Mouse (Mus musculus) duodenum, adult 2 months (tissue): ENCODE data around the gene Ccdc154. TPM values are rescaled to one million over a fixed set of nuclear protein-coding genes. Genes with fewer than 3 reads are reported as not detected.

ENCODE experiments used
- polyA plus RNA-seq: library from polyadenylated mRNA; depleted of rRNA; stranded (reverse); fragments of >200 nt; gene quantifications from 2 replicates; pipeline ENCODE4 v1.2.3, GENCODE M21; 2012; ENCODE audit warnings: low replicate concordance; rRNA removed

Gene Ccdc154
- polyA plus RNA-seq = not detected in 2 replicates

DNA sequence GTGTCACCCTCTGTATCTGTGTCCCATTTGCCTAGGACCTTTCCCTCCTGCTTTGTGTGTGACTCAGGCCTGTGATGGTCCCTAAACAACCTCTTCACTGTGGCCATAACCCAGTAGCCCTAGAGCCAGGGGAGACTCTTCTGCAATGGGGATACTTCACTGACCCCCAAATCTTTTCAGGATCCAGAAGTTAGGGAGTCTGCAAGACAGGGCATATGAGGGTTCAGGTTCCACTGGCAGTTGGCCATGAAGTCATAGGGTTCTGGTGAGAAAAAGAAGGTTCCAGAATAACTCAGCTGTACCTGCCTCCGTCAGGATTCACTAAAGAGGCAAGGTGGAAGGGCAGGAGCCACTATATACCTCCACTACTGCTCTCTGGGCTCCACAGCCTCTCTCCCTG lies at the start of gene Ccdc154:
TSS of gene Ccdc154 (plus strand) at position 301 of the 400 bp plus-strand sequence.

DNA sequence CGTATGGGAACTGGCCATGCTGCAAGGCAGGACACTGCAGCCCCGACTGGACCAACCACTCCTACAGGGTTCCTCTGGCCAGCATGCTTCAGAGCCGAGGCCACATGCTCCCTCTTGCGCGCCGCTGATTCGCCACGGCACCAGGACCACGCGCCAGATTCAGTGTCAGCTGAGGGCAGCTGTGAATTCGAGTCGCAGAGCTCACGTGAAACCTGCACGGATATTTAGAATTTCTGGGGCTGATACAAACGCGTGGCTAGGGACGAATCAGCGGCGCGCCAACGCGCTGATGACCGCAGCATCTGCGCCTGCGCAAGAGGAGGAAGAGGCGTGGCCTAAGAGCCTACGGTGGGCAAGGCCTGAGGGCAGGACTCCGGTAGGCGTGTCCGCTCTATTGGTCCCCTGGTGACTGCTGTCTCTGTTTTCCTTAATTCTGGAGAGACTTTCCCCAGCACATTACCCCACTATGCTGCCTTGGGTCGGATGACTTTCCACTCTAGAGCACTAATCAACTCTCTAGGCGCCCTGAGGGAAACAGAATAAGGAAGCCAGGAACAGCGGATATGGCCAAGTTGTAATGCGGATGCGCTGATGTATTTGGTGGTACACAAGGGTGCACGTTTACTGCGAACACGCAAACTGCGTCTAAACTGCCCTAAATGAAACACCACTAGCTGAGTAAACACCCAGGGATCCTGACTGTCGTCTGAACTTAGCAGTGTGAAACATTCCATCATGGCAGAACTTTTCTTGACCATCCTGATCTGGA lies 46.4 kb upstream of the Ccdc154 start, which contains the start of gene Telo2:
TSS of gene Telo2 (minus strand) at position 304 of the 769 bp plus-strand sequence.

GRCm38 (mm10) chr17:25120406-25120805 lies 41.9 kb upstream of the Ccdc154 start, which contains the start of gene Ptx4:
Ptx4 (plus strand) TSS chr17:25120760.

DNA sequence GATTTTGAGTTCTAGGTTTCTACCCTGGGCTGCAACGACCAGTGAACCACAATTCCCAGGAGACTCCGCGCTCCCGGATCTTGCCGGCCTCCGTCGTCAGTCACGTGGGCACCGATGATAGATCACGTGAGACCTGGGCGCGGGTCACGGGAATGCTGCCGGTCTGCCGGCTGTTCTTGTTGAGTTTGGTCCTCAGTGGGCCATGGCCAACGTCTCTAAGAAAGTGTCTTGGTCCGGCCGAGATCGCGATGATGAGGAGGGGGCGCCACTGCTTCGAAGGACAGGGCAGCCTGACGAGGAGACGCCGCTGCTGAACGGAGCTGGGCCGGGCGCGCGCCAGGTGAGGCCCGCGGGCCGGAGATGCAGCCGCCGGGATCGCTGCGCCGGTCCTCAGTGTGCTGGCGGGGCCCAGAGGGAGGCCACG lies 29.0 kb upstream of the Ccdc154 start, which contains the start of gene Clcn7:
TSS of gene Clcn7 (plus strand) at position 117 of the 424 bp plus-strand sequence.

GRCm38 (mm10) chr17:25175411-25175810 lies 13.2 kb downstream of the Ccdc154 start, which contains the start of gene Gm38655:
Gm38655 (minus strand) TSS chr17:25175471.

GRCm38 (mm10) chr17:25184129-25184691 lies 21.9 kb downstream of the Ccdc154 start, which contains the start of gene BC003965:
BC003965 (plus strand) TSS chr17:25184554.

DNA sequence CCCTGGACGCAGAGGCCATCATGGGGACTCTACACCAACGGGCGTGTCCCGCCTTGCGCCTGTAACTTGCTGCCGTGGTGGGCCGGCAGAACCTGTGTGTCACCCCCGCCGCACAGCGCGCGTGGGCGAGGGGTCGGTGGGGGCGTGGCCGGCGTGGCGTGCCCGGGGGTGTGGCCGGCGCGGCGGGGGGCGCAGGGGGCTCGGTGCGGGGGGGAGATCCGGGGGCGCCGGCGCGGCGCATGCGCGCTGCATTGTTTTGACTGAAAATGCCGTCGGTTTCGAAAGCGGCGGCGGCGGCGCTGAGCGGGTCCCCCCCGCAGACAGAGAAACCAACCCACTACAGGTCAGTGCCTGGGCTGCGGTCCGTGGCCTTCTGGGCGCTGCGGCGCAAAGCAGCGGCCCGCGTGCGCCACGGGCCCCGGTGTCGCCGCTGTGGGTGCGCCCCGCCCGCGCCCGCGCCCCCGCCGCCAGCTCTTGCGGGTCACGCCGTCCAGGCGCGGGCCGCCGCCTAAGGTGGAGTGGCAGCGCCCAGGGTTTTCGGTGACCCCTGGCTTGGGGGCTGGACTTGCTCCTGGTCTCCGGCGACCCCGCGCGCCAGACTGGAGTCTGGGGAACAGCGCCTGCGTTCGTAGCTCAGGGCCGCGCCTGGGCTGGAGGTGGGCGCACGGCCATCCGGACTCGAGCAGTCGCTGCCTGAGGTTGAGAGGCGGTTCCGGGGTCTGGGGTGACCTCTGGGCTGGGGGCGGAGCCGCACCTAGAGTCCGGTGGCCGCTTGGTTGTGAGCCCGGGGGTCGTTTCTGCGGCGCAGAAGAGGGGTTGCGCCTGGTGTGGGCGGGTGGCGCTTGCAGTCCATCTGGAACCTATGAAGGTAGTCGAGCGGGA lies 26.1 kb downstream of the Ccdc154 start, which contains the start of gene Unkl:
TSS of gene Unkl (plus strand) at position 248 of the 882 bp plus-strand sequence.

Other genes with a start within 250 kb of the Ccdc154 start
- 36.5 and 57.9 TPM in 2 replicates for gene Mapk8ip3, start 225.5 kb upstream of the Ccdc154 start, polyA plus RNA-seq
- gene Jpt2, start 201.8 kb upstream of the Ccdc154 start, polyA plus RNA-seq = 6.7 and 8.4 TPM in 2 replicates
- 5.8 and 8.0 TPM in 2 replicates for gene Cramp1l, start 146.7 kb upstream of the Ccdc154 start, polyA plus RNA-seq
- gene Ift140, start 146.4 kb upstream of the Ccdc154 start, polyA plus RNA-seq = 5.5 and 5.6 TPM in 2 replicates
- gene Tmem204, start 78.9 kb upstream of the Ccdc154 start, polyA plus RNA-seq = 14.0 and 15.0 TPM in 2 replicates
- gene Telo2, start 46.5 kb upstream of the Ccdc154 start, polyA plus RNA-seq = 5.7 and 6.4 TPM in 2 replicates
- 0.20 TPM in 1 of 2 replicates, not detected in the other for gene Ptx4, start 41.7 kb upstream of the Ccdc154 start, polyA plus RNA-seq
- 15.3 and 15.8 TPM in 2 replicates for gene Clcn7, start 29.1 kb upstream of the Ccdc154 start, polyA plus RNA-seq
- 0.49 TPM in 1 of 2 replicates, not detected in the other for gene Gm38655, start 13.0 kb downstream of the Ccdc154 start, polyA plus RNA-seq
- 9.4 and 18.4 TPM in 2 replicates for gene BC003965, start 22.1 kb downstream of the Ccdc154 start, polyA plus RNA-seq
- 11.9 and 17.4 TPM in 2 replicates for gene Unkl, start 25.9 kb downstream of the Ccdc154 start, polyA plus RNA-seq
- gene Gnptg, start 77.7 kb downstream of the Ccdc154 start, polyA plus RNA-seq = 25.9 and 27.6 TPM in 2 replicates
- gene Tsr3, start 77.7 kb downstream of the Ccdc154 start, polyA plus RNA-seq = 11.0 and 13.7 TPM in 2 replicates
- gene Baiap3, start 93.9 kb downstream of the Ccdc154 start, polyA plus RNA-seq = 19.8 and 28.1 TPM in 2 replicates
- 52.6 and 73.8 TPM in 2 replicates for gene Ube2i, start 112.2 kb downstream of the Ccdc154 start, polyA plus RNA-seq
- gene Prss34, start 135.9 kb downstream of the Ccdc154 start, polyA plus RNA-seq = not detected in 2 replicates
- 0.34 TPM in 1 of 2 replicates, not detected in the other for gene Prss28, start 146.2 kb downstream of the Ccdc154 start, polyA plus RNA-seq
- not detected in 2 replicates for gene Prss29, start 156.2 kb downstream of the Ccdc154 start, polyA plus RNA-seq
- gene Tpsab1, start 183.1 kb downstream of the Ccdc154 start, polyA plus RNA-seq = not detected in 2 replicates
- 0.74 and 2.4 TPM in 2 replicates for gene Tpsb2, start 203.8 kb downstream of the Ccdc154 start, polyA plus RNA-seq
- 32.4 and 59.2 TPM in 2 replicates for gene Tpsg1, start 206.8 kb downstream of the Ccdc154 start, polyA plus RNA-seq